Mouse (Mus musculus): ENCODE measurements around the gene Hsd17b1. TPM values are rescaled to one million over a fixed set of nuclear protein-coding genes. Genes with fewer than 3 reads are reported as not detected.
"Not testable (repeated sequence)": the region's sequence is repeated elsewhere in the genome, so short reads cannot be mapped to it uniquely, and the experiment has no call there.

Gene Hsd17b1
- total RNA-seq, 2 experiments from 2014 or later: 1.5 to 7.4 TPM

DNA sequence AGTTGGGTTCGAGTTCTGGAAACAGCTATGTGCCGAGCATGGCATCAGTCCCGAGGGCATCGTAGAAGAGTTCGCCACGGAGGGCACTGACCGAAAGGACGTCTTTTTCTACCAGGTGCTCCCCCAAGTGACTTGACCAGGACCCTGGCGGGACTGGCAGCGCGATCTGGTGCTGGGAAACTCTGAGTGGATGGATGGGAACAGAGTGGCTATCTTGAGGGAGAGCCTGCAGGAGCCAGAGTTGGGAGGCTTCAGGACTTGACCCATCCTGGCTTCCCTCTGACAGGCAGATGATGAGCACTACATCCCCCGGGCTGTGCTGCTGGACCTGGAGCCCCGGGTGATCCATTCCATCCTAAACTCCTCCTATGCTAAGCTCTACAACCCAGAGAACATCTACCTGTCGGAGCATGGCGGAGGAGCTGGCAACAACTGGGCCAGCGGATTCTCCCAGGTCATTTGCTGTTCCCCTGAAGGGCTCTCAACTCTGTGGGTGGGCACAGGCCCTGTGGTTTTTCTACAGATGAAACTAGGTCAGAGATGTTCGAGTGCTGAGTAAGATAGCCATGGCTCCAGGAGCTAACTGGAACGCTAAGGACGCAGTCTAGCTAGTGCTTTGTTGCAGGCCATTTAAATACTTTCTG is 42.5 kb downstream of the Hsd17b1 start:
- ATAC-seq (replicated peaks; ENCODE audit: poor library complexity, severe bottlenecking): no peak

DNA sequence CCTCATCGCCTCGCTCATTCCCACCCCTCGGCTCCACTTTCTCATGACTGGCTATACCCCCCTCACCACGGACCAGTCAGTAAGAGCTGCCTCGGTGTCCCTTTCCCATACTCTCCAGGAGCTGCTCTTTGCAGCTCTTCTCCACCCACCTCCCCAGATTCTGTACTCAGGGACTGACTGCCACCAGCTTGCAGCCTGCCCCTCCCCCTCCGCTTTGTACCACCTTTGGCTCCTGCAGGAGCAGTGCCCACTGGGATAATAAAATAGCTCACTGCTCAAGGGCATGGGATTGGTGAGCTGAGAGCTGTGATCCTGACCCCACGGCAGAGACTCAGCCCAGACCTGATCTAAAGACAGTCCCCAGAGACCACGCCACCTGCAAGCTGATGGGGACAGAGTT is 46.3 kb downstream of the Hsd17b1 start:
- not testable (repeated sequence) for ATAC-seq (replicated peaks; ENCODE audit: poor library complexity, severe bottlenecking)

GRCm38 (mm10) chr11:101125008-101125407 is 46.8 kb downstream of the Hsd17b1 start:
- ATAC-seq (replicated peaks; ENCODE audit: poor library complexity, severe bottlenecking): not testable (repeated sequence)

GRCm38 (mm10) chr11:101127075-101127474 is 48.9 kb downstream of the Hsd17b1 start:
- ATAC-seq (replicated peaks; ENCODE audit: poor library complexity, severe bottlenecking): no peak

GRCm38 (mm10) chr11:101128996-101129577 is 50.9 kb downstream of the Hsd17b1 start:
- no peak for ATAC-seq (replicated peaks; ENCODE audit: poor library complexity, severe bottlenecking)

Other genes starting within 250 kb of the Hsd17b1 start
- gene Stat5b, start 227.7 kb upstream of the Hsd17b1 start, total RNA-seq (2014; fragmentation: Nextera tagmentation): 35.5 and 40.5 TPM in 2 replicates
- 36.8 and 37.1 TPM in 2 replicates for gene Stat5b, start 227.7 kb upstream of the Hsd17b1 start, total RNA-seq (2017)
- 33.7 and 36.6 TPM in 2 replicates for gene Stat5a, start 219.1 kb upstream of the Hsd17b1 start, total RNA-seq (2014; fragmentation: Nextera tagmentation)
- 28.9 and 29.0 TPM in 2 replicates for gene Stat5a, start 219.1 kb upstream of the Hsd17b1 start, total RNA-seq (2017)
- gene Stat3, start 138.9 kb upstream of the Hsd17b1 start, total RNA-seq (2014; fragmentation: Nextera tagmentation): 51.6 and 54.7 TPM in 2 replicates
- gene Stat3, start 138.9 kb upstream of the Hsd17b1 start, total RNA-seq (2017): 52.1 and 80.7 TPM in 2 replicates
- 1.1 and 1.5 TPM in 2 replicates for gene Cavin1, start 107.5 kb upstream of the Hsd17b1 start, total RNA-seq (2014; fragmentation: Nextera tagmentation)
- gene Cavin1, start 107.5 kb upstream of the Hsd17b1 start, total RNA-seq (2017): 0.93 and 1.6 TPM in 2 replicates
- 42.7 and 66.2 TPM in 2 replicates for gene Atp6v0a1, start 69.0 kb upstream of the Hsd17b1 start, total RNA-seq (2014; fragmentation: Nextera tagmentation)
- gene Atp6v0a1, start 69.0 kb upstream of the Hsd17b1 start, total RNA-seq (2017): 16.8 and 17.9 TPM in 2 replicates
- gene Naglu, start 8.4 kb upstream of the Hsd17b1 start, total RNA-seq (2014; fragmentation: Nextera tagmentation): 9.3 and 15.7 TPM in 2 replicates
- 12.7 and 13.7 TPM in 2 replicates for gene Naglu, start 8.4 kb upstream of the Hsd17b1 start, total RNA-seq (2017)
- gene Coasy, start 4.2 kb downstream of the Hsd17b1 start, total RNA-seq (2014; fragmentation: Nextera tagmentation): 26.8 and 35.8 TPM in 2 replicates
- 30.5 and 32.2 TPM in 2 replicates for gene Coasy, start 4.2 kb downstream of the Hsd17b1 start, total RNA-seq (2017)
- 76.1 and 81.6 TPM in 2 replicates for gene Mlx, start 8.9 kb downstream of the Hsd17b1 start, total RNA-seq (2014; fragmentation: Nextera tagmentation)
- gene Mlx, start 8.9 kb downstream of the Hsd17b1 start, total RNA-seq (2017): 68.2 and 82.4 TPM in 2 replicates
- 51.8 and 62.8 TPM in 2 replicates for gene Psmc3ip, start 17.0 kb downstream of the Hsd17b1 start, total RNA-seq (2014; fragmentation: Nextera tagmentation)
- 42.9 and 63.5 TPM in 2 replicates for gene Psmc3ip, start 17.0 kb downstream of the Hsd17b1 start, total RNA-seq (2017)
- 12.3 and 15.7 TPM in 2 replicates for gene Retreg3, start 41.5 kb downstream of the Hsd17b1 start, total RNA-seq (2014; fragmentation: Nextera tagmentation)
- gene Retreg3, start 41.5 kb downstream of the Hsd17b1 start, total RNA-seq (2017): 20.0 and 27.4 TPM in 2 replicates
- gene Tubg1, start 41.5 kb downstream of the Hsd17b1 start, total RNA-seq (2014; fragmentation: Nextera tagmentation): 27.6 and 53.4 TPM in 2 replicates
- 25.8 and 43.7 TPM in 2 replicates for gene Tubg1, start 41.5 kb downstream of the Hsd17b1 start, total RNA-seq (2017)
- not detected in 2 replicates for gene Tubg2, start 77.5 kb downstream of the Hsd17b1 start, total RNA-seq (2014; fragmentation: Nextera tagmentation)
- not detected in 2 replicates for gene Tubg2, start 77.5 kb downstream of the Hsd17b1 start, total RNA-seq (2017)
- 0.41 and 0.83 TPM in 2 replicates for gene Cntnap1, start 92.1 kb downstream of the Hsd17b1 start, total RNA-seq (2014; fragmentation: Nextera tagmentation)
- 0.36 and 0.65 TPM in 2 replicates for gene Cntnap1, start 92.1 kb downstream of the Hsd17b1 start, total RNA-seq (2017)
- gene Plekhh3, start 92.9 kb downstream of the Hsd17b1 start, total RNA-seq (2014; fragmentation: Nextera tagmentation): 1.4 TPM in 1 of 2 replicates, not detected in the other
- 0.47 TPM in 1 of 2 replicates, not detected in the other for gene Plekhh3, start 92.9 kb downstream of the Hsd17b1 start, total RNA-seq (2017)
- gene Ccr10, start 97.0 kb downstream of the Hsd17b1 start, total RNA-seq (2014; fragmentation: Nextera tagmentation): not detected in 2 replicates
- gene Ccr10, start 97.0 kb downstream of the Hsd17b1 start, total RNA-seq (2017): 0.09 TPM in 1 of 2 replicates, not detected in the other
- gene Ezh1, start 148.1 kb downstream of the Hsd17b1 start, total RNA-seq (2014; fragmentation: Nextera tagmentation): 15.2 and 31.0 TPM in 2 replicates
- 13.6 and 17.7 TPM in 2 replicates for gene Ezh1, start 148.1 kb downstream of the Hsd17b1 start, total RNA-seq (2017)
- not detected in 2 replicates for gene Ramp2, start 167.6 kb downstream of the Hsd17b1 start, total RNA-seq (2014; fragmentation: Nextera tagmentation)
- 0.98 and 1.4 TPM in 2 replicates for gene Ramp2, start 167.6 kb downstream of the Hsd17b1 start, total RNA-seq (2017)
- 176 and 203 TPM in 2 replicates for gene Vps25, start 175.3 kb downstream of the Hsd17b1 start, total RNA-seq (2014; fragmentation: Nextera tagmentation)
- 76.7 and 80.4 TPM in 2 replicates for gene Vps25, start 175.3 kb downstream of the Hsd17b1 start, total RNA-seq (2017)
- gene Wnk4, start 182.2 kb downstream of the Hsd17b1 start, total RNA-seq (2014; fragmentation: Nextera tagmentation): not detected in 2 replicates
- gene Wnk4, start 182.2 kb downstream of the Hsd17b1 start, total RNA-seq (2017): 2.6 TPM in 1 of 2 replicates, not detected in the other
- gene Cntd1, start 200.6 kb downstream of the Hsd17b1 start, total RNA-seq (2014; fragmentation: Nextera tagmentation): not detected in 2 replicates
- gene Cntd1, start 200.6 kb downstream of the Hsd17b1 start, total RNA-seq (2017): 0.72 and 3.3 TPM in 2 replicates
- gene Coa3, start 200.7 kb downstream of the Hsd17b1 start, total RNA-seq (2014; fragmentation: Nextera tagmentation): 53.2 and 61.3 TPM in 2 replicates
- 32.3 and 35.5 TPM in 2 replicates for gene Coa3, start 200.7 kb downstream of the Hsd17b1 start, total RNA-seq (2017)
- 58.4 and 81.1 TPM in 2 replicates for gene Becn1, start 223.9 kb downstream of the Hsd17b1 start, total RNA-seq (2014; fragmentation: Nextera tagmentation)
- 177 and 214 TPM in 2 replicates for gene Becn1, start 223.9 kb downstream of the Hsd17b1 start, total RNA-seq (2017)
- 163 and 205 TPM in 2 replicates for gene Psme3, start 237.8 kb downstream of the Hsd17b1 start, total RNA-seq (2014; fragmentation: Nextera tagmentation)
- 121 and 138 TPM in 2 replicates for gene Psme3, start 237.8 kb downstream of the Hsd17b1 start, total RNA-seq (2017)
- gene Aoc2, start 246.7 kb downstream of the Hsd17b1 start, total RNA-seq (2014; fragmentation: Nextera tagmentation): 2.8 and 3.7 TPM in 2 replicates
- gene Aoc2, start 246.7 kb downstream of the Hsd17b1 start, total RNA-seq (2017): 1.8 and 2.0 TPM in 2 replicates